Mouse (Mus musculus): ENCODE results near the gene Elf1. TPM values are rescaled to one million over a fixed set of nuclear protein-coding genes. Genes with fewer than 3 reads are reported as not detected.
A peak's percentile ranks its signal among the peaks of the same experiment; 100 is the strongest.

Elf1 gene
- polyA plus RNA-seq, 2 experiments, result 8.7 to 9.3 TPM

DNA sequence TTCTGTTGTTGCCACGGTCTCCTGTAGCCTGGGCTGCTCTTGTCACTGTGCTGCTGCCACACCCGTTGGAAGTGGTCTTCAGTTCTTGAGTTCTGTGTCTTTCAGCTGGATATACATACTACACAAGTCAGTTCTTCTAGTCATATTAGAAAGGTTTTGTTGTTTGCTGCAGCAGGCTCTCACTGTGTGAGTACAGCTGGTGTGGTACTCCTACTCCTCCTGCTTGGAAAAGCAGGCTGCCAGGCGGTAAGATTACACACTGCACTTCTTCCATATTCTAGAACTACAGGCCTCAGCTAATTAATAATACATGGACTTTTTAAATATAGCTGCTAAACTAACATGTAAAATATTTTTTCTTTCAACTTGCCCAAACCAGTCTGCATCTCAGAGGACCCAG, 125.9 kb downstream of the Elf1 start:
- WGBS (ENCODE audit: insufficient replicate concordance), result 76% methylated on average over 3 of the region's 3 CpGs
- TF ChIP-seq EP300 (IDR thresholded peaks at IDR 0.05; ENCODE audit: low read depth) (no peak), CTCF (IDR thresholded peaks at IDR 0.05; ENCODE audit: low read depth) (no peak)
- Histone ChIP-seq H3K4me1 (replicated peaks; ENCODE audit: control insufficient read depth in 2 of 2, insufficient read depth in 2 of 2, low read length in 1 of 2) (no peaks in the 10 kb centered on the region), H3K9me3 (ENCODE audit: control insufficient read depth, low read length) (no peaks in the 10 kb centered on the region), H3K27ac (no peak overlapping the region), H3K4me3 (ENCODE audit: insufficient read depth in 1 of 2, low read depth in 2 of 2, low read length in 2 of 2) (no peak overlapping the region), H3K9ac (replicated peaks) (no peak overlapping the region), H3K36me3 (replicated peaks; ENCODE audit: control insufficient read depth, insufficient read depth, low read depth) (peaks cover 9% of the 10 kb centered on the region), H3K4me2 (ENCODE audit: low read depth) (no peak overlapping the region), H3K27me3 (ENCODE audit: control insufficient read depth, insufficient read depth, low read length) (no peaks in the 10 kb centered on the region)
- no peak for ATAC-seq (ENCODE audit: insufficient read depth)
- no peak for DNase-seq (ENCODE audit: low read depth in 3 of 3, low spot score in 3 of 3)

DNA sequence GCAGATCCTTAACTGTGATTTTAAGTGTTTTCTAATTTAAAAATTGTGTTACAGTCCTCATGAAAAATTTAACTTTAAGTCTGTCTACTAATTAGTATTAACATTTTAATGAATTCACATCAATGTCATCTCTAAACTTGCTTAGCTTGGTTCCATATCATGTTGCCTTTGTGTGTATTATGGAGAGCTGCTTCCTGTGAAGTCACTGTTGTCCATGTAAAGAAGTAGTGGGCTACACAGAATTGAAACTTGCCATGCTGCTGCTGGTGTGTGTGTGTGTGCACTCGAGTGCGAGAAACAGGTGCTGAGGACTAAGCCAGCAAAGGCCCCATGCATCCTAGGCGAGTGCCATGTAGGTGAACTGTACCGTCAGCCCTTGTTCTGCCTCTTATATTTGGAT, 126.4 kb downstream of the Elf1 start:
- no peak overlapping the region for H3K9ac ChIP-seq (replicated peaks)
- H3K9me3 ChIP-seq (ENCODE audit: control insufficient read depth, low read length), result no peaks in the 10 kb centered on the region
- H3K4me1 ChIP-seq (replicated peaks; ENCODE audit: control insufficient read depth in 2 of 2, insufficient read depth in 2 of 2, low read length in 1 of 2), result no peaks in the 10 kb centered on the region
- H3K27ac ChIP-seq, result no peak overlapping the region
- 83% methylated on average over 4 of the region's 4 CpGs for WGBS (ENCODE audit: insufficient replicate concordance)
- no peak overlapping the region for H3K4me3 ChIP-seq (ENCODE audit: insufficient read depth in 1 of 2, low read depth in 2 of 2, low read length in 2 of 2)
- H3K27me3 ChIP-seq (ENCODE audit: control insufficient read depth, insufficient read depth, low read length), result no peaks in the 10 kb centered on the region
- H3K36me3 ChIP-seq (replicated peaks; ENCODE audit: control insufficient read depth, insufficient read depth, low read depth), result peaks cover 10% of the 10 kb centered on the region
- TF ChIP-seq CTCF (IDR thresholded peaks at IDR 0.05; ENCODE audit: low read depth) (no peak), EP300 (IDR thresholded peaks at IDR 0.05; ENCODE audit: low read depth) (no peak)
- ATAC-seq (ENCODE audit: insufficient read depth), result no peak
- no peak overlapping the region for H3K4me2 ChIP-seq (ENCODE audit: low read depth)
- DNase-seq (ENCODE audit: low read depth in 3 of 3, low spot score in 3 of 3), result no peak

DNA sequence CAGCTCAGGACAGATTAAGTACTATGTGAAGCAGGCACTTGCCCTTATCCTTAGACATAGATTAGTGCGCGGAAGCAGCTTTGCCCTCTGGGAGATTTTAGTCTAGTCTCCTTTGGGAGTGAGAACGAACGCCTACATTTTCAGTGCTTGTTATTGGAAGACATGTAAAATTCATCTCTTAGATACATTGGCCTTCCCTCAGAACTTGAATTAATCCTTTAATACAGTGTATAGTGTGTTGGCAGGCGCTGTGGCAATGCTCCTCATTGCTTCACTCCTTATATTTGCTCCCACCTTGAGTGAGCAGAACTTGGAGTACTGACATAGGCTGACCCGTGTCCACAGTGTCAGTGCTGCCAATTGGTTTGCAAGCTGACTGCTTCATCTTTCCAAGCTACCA, 127.3 kb downstream of the Elf1 start:
- Histone ChIP-seq H3K4me2 (ENCODE audit: low read depth) (no peak overlapping the region), H3K27ac (no peak overlapping the region), H3K4me3 (ENCODE audit: insufficient read depth in 1 of 2, low read depth in 2 of 2, low read length in 2 of 2) (no peak overlapping the region), H3K9me3 (ENCODE audit: control insufficient read depth, low read length) (no peaks in the 10 kb centered on the region), H3K9ac (replicated peaks) (no peak overlapping the region), H3K36me3 (replicated peaks; ENCODE audit: control insufficient read depth, insufficient read depth, low read depth) (peaks cover 14% of the 10 kb centered on the region), H3K27me3 (ENCODE audit: control insufficient read depth, insufficient read depth, low read length) (no peaks in the 10 kb centered on the region), H3K4me1 (replicated peaks; ENCODE audit: control insufficient read depth in 2 of 2, insufficient read depth in 2 of 2, low read length in 1 of 2) (no peaks in the 10 kb centered on the region)
- ATAC-seq (ENCODE audit: insufficient read depth) (no peak), DNase-seq (ENCODE audit: low read depth in 3 of 3, low spot score in 3 of 3) (no peak)
- 80% methylated on average over 6 of the region's 6 CpGs for WGBS (ENCODE audit: insufficient replicate concordance)
- TF ChIP-seq EP300 (IDR thresholded peaks at IDR 0.05; ENCODE audit: low read depth) (no peak), CTCF (IDR thresholded peaks at IDR 0.05; ENCODE audit: low read depth) (no peak)

DNA sequence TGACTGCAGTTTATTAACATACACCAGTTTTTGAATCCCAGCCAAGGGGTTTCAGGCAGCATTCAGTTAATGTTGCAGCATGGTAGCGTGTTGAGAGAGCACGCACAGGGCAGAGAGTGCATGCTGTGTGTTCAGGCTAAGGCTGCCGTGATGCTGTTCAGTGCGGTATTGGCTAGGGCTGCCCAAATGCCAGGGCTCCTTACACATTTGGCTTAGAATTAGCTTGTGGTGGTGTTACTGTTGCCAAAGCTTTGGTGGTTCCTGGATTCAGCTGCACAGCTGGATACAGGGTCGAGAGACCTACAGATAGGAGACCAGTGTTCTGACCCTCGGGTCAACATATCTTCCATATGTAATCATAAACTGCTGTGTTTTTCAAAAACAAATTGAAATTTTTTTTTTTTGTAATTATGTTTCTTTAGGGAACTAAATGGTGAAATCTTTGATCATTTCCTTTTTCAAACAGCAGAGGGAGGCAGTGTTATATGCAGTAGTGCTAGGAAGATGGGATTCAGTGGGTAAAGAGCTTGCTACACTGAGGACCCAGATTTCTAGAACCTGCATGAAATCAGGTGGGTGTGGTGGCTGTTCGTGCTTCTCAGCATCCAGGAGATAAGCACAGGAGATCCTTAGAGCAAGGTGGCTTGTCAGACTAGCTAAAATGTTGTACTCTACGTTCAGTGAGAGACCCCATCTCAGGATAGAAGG, 136.3 kb downstream of the Elf1 start:
- TF ChIP-seq CTCF (IDR thresholded peaks at IDR 0.05; ENCODE audit: low read depth) (peak; percentile 21; the same call in 1 of the 2 replicates), EP300 (IDR thresholded peaks at IDR 0.05; ENCODE audit: low read depth) (no peak)
- Histone ChIP-seq H3K9ac (replicated peaks) (no peak overlapping the region), H3K4me1 (replicated peaks; ENCODE audit: control insufficient read depth in 2 of 2, insufficient read depth in 2 of 2, low read length in 1 of 2) (peaks cover 0 to 4% of the 10 kb centered on the region in 2 experiments; a peak in 3 of 4 replicates), H3K27ac (no peak overlapping the region), H3K36me3 (replicated peaks; ENCODE audit: control insufficient read depth, insufficient read depth, low read depth) (peaks cover 12% of the 10 kb centered on the region), H3K4me2 (ENCODE audit: low read depth) (no peak overlapping the region), H3K27me3 (ENCODE audit: control insufficient read depth, insufficient read depth, low read length) (no peaks in the 10 kb centered on the region), H3K4me3 (ENCODE audit: insufficient read depth in 1 of 2, low read depth in 2 of 2, low read length in 2 of 2) (no peak overlapping the region), H3K9me3 (ENCODE audit: control insufficient read depth, low read length) (no peaks in the 10 kb centered on the region)
- DNase-seq (ENCODE audit: low read depth in 3 of 3, low spot score in 3 of 3) (no peak), ATAC-seq (ENCODE audit: insufficient read depth) (no peak)
- 76% methylated on average over 8 of the region's 8 CpGs for WGBS (ENCODE audit: insufficient replicate concordance)

DNA sequence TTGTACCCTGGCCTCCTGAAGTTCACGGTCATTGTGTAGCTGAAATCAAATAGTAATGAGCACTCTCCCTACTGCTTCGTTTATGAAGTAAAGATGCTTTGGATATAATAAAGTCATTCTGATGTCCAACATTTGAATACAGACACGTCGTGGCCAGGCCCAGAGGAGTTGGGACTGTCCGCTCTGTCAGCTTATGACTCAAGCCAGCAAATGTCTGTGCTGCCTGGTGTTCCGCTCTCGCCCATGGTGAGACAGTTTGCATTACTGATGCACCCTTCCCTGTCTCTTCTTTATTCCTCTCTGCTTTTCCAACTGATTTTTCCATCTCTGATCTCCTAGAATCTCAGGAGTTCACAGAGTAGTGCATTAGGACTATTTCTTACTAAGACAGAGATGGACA, 138.8 kb downstream of the Elf1 start:
- TF ChIP-seq CTCF (IDR thresholded peaks at IDR 0.05; ENCODE audit: low read depth) (no peak), EP300 (IDR thresholded peaks at IDR 0.05; ENCODE audit: low read depth) (no peak)
- Histone ChIP-seq H3K4me2 (ENCODE audit: low read depth) (no peak overlapping the region), H3K9me3 (ENCODE audit: control insufficient read depth, low read length) (no peaks in the 10 kb centered on the region), H3K27me3 (ENCODE audit: control insufficient read depth, insufficient read depth, low read length) (no peaks in the 10 kb centered on the region), H3K36me3 (replicated peaks; ENCODE audit: control insufficient read depth, insufficient read depth, low read depth) (peaks cover 18% of the 10 kb centered on the region), H3K4me3 (ENCODE audit: insufficient read depth in 1 of 2, low read depth in 2 of 2, low read length in 2 of 2) (no peak overlapping the region), H3K27ac (no peak overlapping the region), H3K4me1 (replicated peaks; ENCODE audit: control insufficient read depth in 2 of 2, insufficient read depth in 2 of 2, low read length in 1 of 2) (peaks cover 0 to 4% of the 10 kb centered on the region in 2 experiments; a peak in 3 of 4 replicates), H3K9ac (replicated peaks) (no peak overlapping the region)
- ATAC-seq (ENCODE audit: insufficient read depth), result no peak
- DNase-seq (ENCODE audit: low read depth in 3 of 3, low spot score in 3 of 3), result no peak
- 87% methylated on average over 7 of the region's 7 CpGs for WGBS (ENCODE audit: insufficient replicate concordance)

All from liver, embryonic 14.5 days (tissue).